Mouse (Mus musculus) embryonic facial prominence, embryonic 10.5 days (tissue): ENCODE results near the gene 1600002K03Rik. TPM values are rescaled to one million over a fixed set of nuclear protein-coding genes. Genes with fewer than 3 reads are reported as not detected.
"Not testable (repeated sequence)": the region's sequence is repeated elsewhere in the genome, so short reads cannot be mapped to it uniquely, and the experiment has no call there.

Experiments
- DNase-seq: peaks from one replicate; pipeline ENCODE4 v3.0.0-alpha.2; 2017; ENCODE audit warnings: low spot score
- H3K27ac ChIP-seq: fragments of 300-500 bp; sonication (generic); replicated peaks from 2 replicates; pipeline ENCODE4 v1.5.1; 2016; ENCODE audit warnings: mild to moderate bottlenecking
- H3K27me3 ChIP-seq: fragments of 300-500 bp; sonication (generic); replicated peaks from 2 replicates; pipeline ENCODE4 v1.6.1; 2016; ENCODE audit warnings: low read depth, mild to moderate bottlenecking; ENCODE audit not compliant: poor library complexity, severe bottlenecking
- H3K36me3 ChIP-seq: fragments of 300-500 bp; sonication (generic); replicated peaks from 2 replicates; pipeline ENCODE4 v1.6.1; 2016; ENCODE audit warnings: mild to moderate bottlenecking, moderate library complexity
- H3K4me1 ChIP-seq: fragments of 300-500 bp; sonication (generic); 2 replicates; pipeline ENCODE4 v1.6.1; 2016
- H3K4me3 ChIP-seq: fragments of 300-500 bp; sonication (generic); 2 replicates; pipeline ENCODE4 v1.5.1; 2016; ENCODE audit warnings: mild to moderate bottlenecking, moderate library complexity
- H3K9me3 ChIP-seq: fragments of 300-500 bp; sonication (generic); 2 replicates; pipeline ENCODE4 v1.6.1; 2016; ENCODE audit warnings: mild to moderate bottlenecking
- WGBS: fragments of 180-500 bp; shearing (Covaris S2); methylation state at CpG from one replicate; pipeline ENCODE4 v1.1.7; 2016; 5-methylcytosine and 5-hydroxymethylcytosine counted together
- polyA plus RNA-seq: library from polyadenylated mRNA; unstranded; fragments of >200 nt; fragmentation: Nextera tagmentation; extraction: Ambion mirVana; gene quantifications from 2 replicates; pipeline ENCODE4 v1.2.1, GENCODE M21; 2016

Gene 1600002K03Rik
- polyA plus RNA-seq, 1 experiment from 2014 or later, result 12.0 TPM

DNA sequence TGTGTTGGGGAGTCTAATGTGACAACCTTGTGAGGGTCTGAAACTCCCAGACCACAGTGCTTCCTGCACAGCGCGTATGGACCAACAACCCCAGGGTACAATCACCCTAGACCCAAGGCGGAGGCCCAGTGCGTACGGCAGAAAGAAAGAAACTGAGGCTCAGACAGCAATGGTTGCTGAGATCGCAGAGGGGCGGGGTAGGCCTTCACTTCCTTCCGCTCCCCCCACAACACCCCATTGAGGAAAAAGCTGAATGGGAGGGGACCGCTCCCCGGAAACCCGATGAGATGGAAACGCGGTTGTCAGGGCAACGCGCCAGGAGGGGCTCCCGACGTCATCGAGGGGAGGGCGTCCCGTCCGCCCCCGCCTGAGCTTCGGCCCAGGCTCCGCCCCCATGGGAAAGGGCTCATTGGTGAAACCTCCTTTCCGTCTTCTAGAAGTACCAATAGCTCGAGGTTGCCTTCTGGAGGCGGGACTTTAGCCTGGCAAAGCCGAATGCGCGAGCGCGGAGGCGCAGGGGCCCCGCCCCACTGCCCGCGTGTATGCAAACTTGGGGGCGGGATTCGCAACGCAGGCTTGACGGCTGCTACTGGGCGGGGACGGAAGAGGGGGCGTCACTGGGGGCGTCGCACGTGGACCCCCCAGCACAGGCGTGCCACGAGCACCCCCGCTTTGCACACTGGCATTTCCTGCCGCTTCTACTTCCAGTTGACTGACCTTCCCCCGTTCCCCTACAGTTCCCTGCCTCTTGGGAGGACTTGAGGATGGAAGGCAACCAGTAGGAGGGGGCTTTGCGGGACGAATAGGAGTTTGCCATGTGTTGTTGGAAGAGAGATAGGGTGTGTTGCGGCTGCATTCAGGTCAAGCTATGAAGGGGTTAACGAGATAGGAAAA is 12.9 kb upstream of the 1600002K03Rik start:
- Histone ChIP-seq H3K4me1 (peaks cover 99% of the 10 kb centered on the region), H3K27ac (peak overlapping the region; percentile 94), H3K36me3 (peaks cover 39% of the 10 kb centered on the region), H3K27me3 (no peaks in the 10 kb centered on the region), H3K4me3 (peak overlapping the region; percentile 59), H3K9me3 (no peaks in the 10 kb centered on the region)
- under 1% methylated on average over 55 of the region's 55 CpGs for WGBS
- DNase-seq, result peak; percentile 97

- Histone ChIP-seq H3K9me3 (no peaks in the 10 kb centered on the region), H3K36me3 (peaks cover 30% of the 10 kb centered on the region), H3K4me3 (peak overlapping the region; percentile 59), H3K27me3 (no peaks in the 10 kb centered on the region), H3K27ac (peak overlapping the region; percentile 94), H3K4me1 (peaks cover 99% of the 10 kb centered on the region)
- WGBS, result 1% methylated on average over 33 of the region's 33 CpGs
- DNase-seq, result peak; percentile 83
Observed at GRCm38 (mm10) chr10:80160455-80161371, 12.0 kb upstream of the 1600002K03Rik start.

DNA sequence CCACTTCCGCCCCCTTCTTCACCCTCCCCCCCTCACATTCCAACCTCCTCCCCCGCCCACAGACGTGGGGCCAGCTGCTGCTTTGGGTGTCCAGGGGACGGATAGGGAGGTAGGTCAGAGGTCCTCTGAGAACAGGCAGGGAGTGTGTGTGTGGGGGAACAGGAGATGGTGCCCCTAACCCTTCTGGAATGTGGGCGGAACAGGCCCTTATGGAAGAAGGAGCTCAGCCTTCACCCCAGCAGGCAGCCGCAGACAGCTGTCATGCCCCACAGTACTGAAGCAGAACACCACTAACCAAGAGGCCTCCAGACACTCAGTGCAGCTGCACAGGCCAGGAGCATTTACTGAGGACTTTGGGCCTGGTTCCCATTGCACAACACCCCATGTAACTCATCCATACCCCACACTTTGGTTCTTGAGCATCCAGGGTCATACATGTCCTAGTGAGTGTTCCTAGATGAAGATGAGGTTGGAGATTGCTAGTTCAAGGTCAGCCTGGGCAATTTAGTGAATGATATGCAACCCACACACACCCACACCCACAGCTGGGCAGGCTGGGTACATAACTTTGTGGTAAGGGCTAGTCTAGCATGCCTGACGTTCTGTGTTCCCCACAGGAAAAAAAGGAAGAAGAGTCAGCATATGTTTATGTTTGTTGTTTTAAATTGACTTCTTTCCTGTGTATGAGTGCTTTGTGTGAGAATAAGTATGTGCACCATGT is 11.1 kb upstream of the 1600002K03Rik start:
- peak overlapping the region; percentile 59 for H3K4me3 ChIP-seq
- no peaks in the 10 kb centered on the region for H3K27me3 ChIP-seq
- peak; percentile 79 for DNase-seq
- H3K36me3 ChIP-seq, result peaks cover 20% of the 10 kb centered on the region
- WGBS, result 6% methylated on average over 7 of the region's 7 CpGs
- H3K4me1 ChIP-seq, result peaks cover 98% of the 10 kb centered on the region
- no peaks in the 10 kb centered on the region for H3K9me3 ChIP-seq
- peak overlapping the region; percentile 94 for H3K27ac ChIP-seq

DNA sequence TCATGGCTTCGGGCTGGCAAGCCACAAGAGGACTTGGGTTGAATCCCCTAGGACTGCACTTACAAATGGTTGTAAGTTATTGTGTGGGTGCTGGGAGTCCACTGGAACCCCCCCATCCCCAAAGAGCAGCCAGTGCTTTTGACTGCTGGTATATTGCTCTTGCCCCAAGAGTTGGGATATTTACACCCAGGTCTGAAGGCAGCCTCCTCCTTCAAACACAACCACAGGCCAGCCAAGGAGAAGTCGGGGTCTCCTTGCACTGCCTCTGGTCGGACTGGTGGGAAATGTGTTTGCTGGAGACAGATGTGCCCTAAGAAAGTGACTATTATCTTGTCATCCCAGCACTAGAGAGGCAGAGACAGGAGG is 10.5 kb upstream of the 1600002K03Rik start:
- H3K4me1 ChIP-seq, result peaks cover 98% of the 10 kb centered on the region
- H3K27me3 ChIP-seq, result no peaks in the 10 kb centered on the region
- peak overlapping the region; percentile 59 for H3K4me3 ChIP-seq
- no peaks in the 10 kb centered on the region for H3K9me3 ChIP-seq
- no peak for DNase-seq
- 68% methylated on average over 3 of the region's 3 CpGs for WGBS
- H3K36me3 ChIP-seq, result peaks cover 15% of the 10 kb centered on the region
- peak overlapping the region; percentile 94 for H3K27ac ChIP-seq

DNA sequence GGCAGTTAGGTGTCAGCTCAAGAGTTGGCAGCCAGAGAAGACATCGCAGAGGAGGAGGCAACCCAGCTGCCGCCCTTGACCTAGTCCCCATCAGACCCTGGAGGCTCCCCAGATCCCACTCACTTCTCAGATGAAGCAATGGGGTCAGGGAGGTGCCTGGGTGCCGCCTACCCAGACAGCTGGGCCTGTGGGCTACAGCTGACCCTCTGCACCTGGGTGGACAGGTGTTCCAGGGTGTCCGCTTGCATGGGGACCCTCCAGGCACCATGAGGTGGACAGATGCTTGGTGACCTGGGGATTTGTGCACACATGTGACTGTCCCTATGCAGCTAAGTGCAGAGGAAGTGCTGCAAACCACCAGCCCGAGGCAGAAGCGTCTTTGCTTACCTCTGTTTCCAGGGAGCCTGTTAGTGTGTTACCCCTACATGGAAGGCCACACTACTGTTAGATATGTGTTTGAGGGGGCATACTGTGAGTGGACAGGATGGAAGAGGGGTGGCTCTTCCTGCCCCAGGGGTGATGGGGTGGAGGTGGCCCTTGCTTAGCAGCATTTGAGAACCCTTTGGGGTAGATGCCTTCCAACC is 9.9 kb upstream of the 1600002K03Rik start:
- Histone ChIP-seq H3K27ac (peak overlapping the region; percentile 94), H3K4me1 (peaks cover 92% of the 10 kb centered on the region), H3K27me3 (no peaks in the 10 kb centered on the region), H3K9me3 (no peaks in the 10 kb centered on the region), H3K36me3 (peaks cover 10% of the 10 kb centered on the region; the same call in 1 of the 2 replicates), H3K4me3 (peak overlapping the region; percentile 59)
- no peak for DNase-seq
- WGBS, result 57% methylated on average over 6 of the region's 6 CpGs

GRCm38 (mm10) chr10:80163721-80164120 is 9.0 kb upstream of the 1600002K03Rik start:
- Histone ChIP-seq H3K4me3 (peak overlapping the region; percentile 58), H3K36me3 (peaks cover 2% of the 10 kb centered on the region; the same call in 1 of the 2 replicates), H3K27ac (0 out of 2 replicates have a peak overlapping the region, but pooled peaks have one; percentile 12), H3K9me3 (no peaks in the 10 kb centered on the region), H3K27me3 (no peaks in the 10 kb centered on the region), H3K4me1 (peaks cover 86% of the 10 kb centered on the region)
- WGBS, result 74% methylated on average over 8 of the region's 8 CpGs
- DNase-seq, result no peak

DNA sequence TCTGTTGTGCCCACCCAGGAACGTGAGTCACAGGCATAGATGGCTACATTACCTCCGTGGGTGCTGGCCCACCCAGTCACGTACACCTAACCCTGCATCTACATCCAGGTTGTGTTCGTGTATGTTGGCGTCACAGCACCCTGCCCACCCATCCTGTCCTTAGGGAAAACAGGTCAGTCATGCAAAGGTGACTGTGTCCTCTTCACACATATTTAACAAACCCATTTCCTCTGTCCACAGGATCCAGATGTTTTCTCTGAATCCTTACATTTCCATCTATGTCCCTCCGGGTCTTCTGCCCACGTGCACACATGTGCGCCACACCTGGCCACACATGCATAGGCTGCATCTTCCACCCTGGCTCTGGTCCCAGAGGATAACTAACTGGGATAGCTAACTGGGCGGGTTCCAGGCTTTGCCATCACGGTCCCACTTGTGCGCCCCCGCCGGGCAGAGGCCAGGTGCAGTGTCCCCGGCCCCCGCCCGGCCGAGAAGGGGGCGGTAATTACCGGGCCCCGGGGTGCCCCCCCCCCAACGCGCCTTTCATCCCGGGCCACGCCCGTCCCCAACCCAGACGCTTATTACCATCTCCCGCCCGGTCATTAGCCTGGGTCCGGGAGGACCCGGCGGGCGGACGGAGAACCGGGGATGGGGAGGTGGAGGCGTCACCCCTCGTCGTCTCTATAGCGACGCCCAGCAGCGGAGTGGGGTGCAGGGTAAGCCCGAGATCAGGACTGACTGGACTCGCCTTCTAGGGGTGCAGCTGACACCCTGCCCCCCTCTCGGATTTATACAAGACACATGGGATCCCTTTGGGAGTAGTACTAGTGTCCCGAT is 8.4 kb upstream of the 1600002K03Rik start:
- DNase-seq, result no peak
- Histone ChIP-seq H3K4me3 (peak overlapping the region; percentile 58), H3K27me3 (no peaks in the 10 kb centered on the region), H3K36me3 (peaks cover 7% of the 10 kb centered on the region), H3K27ac (peak overlapping the region; percentile 76), H3K9me3 (no peaks in the 10 kb centered on the region), H3K4me1 (peaks cover 86% of the 10 kb centered on the region)
- WGBS, result 9% methylated on average over 44 of the region's 44 CpGs

DNA sequence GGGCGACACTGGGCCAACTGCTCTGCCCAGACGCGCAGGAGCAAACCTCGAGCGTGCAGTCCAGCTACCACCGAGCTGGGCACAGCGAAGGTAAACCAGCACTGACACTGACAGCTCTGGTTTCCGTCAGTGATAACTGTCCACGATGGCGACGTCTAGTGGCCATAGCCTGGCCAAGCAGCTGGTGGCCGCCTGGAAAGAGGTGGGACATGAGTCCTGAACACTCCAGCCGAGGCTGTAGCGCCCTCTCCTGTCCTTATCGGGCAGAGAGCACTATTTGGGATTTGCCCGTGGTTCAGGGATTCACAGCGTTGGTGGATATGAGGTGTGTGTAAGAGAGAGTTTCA is 7.8 kb upstream of the 1600002K03Rik start:
- Histone ChIP-seq H3K4me1 (peaks cover 85% of the 10 kb centered on the region), H3K4me3 (peak overlapping the region; percentile 58), H3K27me3 (no peaks in the 10 kb centered on the region), H3K9me3 (no peaks in the 10 kb centered on the region), H3K27ac (peak overlapping the region; percentile 76), H3K36me3 (peaks cover 13% of the 10 kb centered on the region)
- WGBS, result under 1% methylated on average over 17 of the region's 17 CpGs
- peak; percentile 95 for DNase-seq

DNA sequence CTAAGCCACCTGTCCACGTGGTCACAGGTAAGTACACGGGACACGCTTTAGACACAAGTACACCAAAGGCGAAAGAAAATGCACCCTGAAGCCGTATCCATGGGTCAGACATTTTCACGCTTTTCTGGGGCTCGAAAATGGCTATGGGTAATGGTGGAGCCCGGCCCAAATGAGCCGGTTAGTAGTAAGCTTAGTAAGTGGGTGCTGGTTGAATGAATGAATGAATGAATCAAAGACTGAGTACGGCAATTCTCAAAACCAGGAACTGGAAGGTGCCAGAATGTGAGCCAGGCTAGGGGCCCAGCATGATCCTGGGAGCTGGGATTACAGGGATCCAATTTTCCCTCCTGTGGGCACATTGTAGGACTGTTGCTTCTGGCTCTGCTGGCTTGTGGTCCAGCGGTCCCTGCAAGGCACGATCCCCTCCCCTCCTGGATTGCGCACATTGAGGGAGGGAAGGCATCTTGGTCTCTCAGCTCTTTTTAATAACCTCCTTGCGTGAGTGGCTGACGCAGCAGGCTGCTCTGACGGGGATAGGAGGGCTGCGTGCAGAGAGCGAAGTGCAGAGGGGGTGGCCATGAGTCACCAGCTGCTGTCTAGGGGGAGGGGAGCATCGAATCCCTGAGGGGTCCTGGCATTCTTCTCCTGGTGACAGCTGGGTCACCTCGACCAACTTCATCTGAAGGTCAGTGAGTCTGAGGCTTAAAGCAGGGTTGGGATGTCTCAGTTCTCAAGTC is 7.2 kb upstream of the 1600002K03Rik start, which contains the start of gene Cirbp:
Cirbp (plus strand) TSS at position 594 of the 737 bp plus-strand sequence.
- Histone ChIP-seq H3K27me3 (no peaks in the 10 kb centered on the region), H3K36me3 (peaks cover 19% of the 10 kb centered on the region), H3K4me3 (peak within 1 kb of the TSS; percentile 94), H3K9me3 (no peaks in the 10 kb centered on the region), H3K27ac (peak within 1 kb of the TSS; percentile 100), H3K4me1 (peaks cover 85% of the 10 kb centered on the region)
- WGBS, result 15% methylated on average over 20 of the region's 20 CpGs
- DNase-seq, result peak; percentile 51

GRCm38 (mm10) chr10:80166136-80166535 is 6.6 kb upstream of the 1600002K03Rik start:
- not testable (repeated sequence) for H3K27me3 ChIP-seq, H3K9me3 ChIP-seq, DNase-seq
- Histone ChIP-seq H3K4me1 (peaks cover 81% of the 10 kb centered on the region), H3K27ac (peak overlapping the region; percentile 100), H3K36me3 (peaks cover 24% of the 10 kb centered on the region), H3K4me3 (peak overlapping the region; percentile 94)
- WGBS, result 82% methylated on average over 4 of the region's 4 CpGs
